Mouse (Mus musculus) liver, embryonic 14.5 days (tissue): ENCODE data around the gene Siae.

Experiments
- CTCF ChIP-seq: IDR thresholded peaks from 2 replicates; pipeline ENCODE4 v1.5.1; 2016; ENCODE audit warnings: antibody characterized with exemption, low read depth, control low read depth
- EP300 ChIP-seq: IDR thresholded peaks from 2 replicates; pipeline ENCODE4 v1.6.1; 2016; ENCODE audit warnings: antibody characterized with exemption, low read depth

DNA sequence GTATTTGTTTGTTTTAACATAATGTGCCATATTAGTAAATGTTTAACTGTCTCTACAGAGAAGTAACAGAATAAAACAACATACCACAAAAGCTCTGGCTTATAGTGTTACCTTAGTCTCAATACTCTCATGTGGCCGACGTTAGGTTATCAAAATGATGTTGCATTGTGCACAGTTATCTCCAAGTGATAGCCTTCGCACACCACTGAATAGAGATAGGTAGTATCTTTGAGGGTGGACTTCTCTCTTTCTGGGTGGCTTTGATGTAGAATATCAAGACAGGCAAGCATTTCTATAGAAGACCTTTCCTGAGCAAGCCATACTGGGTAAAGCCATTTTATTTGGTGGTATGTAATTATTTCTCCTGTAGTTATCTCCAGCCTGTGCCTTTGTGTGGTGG lies 49.6 kb downstream of the Siae start:
- peak; percentile 30; the same call in 1 of the 2 replicates for TF ChIP-seq EP300
- no peak for TF ChIP-seq CTCF
